Mouse (Mus musculus): ENCODE data around the gene Pqbp1. TPM values are rescaled to one million over a fixed set of nuclear protein-coding genes. Genes with fewer than 3 reads are reported as not detected.

The Pqbp1 gene
- total RNA-seq, 1 experiment = 69.9 TPM

DNA sequence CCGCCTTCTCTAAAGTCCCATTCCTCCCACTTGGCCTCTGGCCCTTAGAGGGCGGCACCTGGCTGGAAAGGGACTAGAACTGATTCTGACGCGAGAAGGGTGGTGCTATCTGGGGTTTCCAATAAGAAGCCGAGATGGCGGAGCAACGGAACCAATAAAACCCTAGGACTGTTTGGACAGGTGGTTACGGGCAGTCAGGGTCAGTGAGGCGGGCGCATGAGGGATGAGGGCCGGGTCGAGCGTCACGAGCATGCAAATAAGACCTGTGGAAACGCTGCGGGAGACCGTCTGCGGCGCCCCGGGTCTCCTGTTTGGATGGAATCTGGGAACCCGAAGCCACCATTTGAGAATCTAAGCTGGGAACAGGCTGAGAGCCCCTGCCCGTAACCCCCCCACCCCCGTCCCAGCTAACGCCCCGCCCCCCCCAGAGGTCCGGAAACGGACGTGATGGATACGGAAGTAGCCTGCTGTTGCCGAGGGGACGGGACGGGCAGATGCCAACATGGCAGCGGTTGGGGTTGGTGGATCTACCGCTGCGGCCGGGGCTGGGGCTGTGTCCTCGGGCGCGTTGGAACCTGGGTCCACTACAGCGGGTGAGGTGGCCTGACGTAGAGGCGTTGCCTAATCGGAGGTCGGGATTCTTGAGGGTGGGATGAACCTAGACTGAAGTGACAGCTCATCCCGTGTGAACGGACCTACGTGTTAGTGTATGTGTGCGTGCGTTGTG, 15.1 kb downstream of the Pqbp1 start, which contains the start of gene Slc35a2:
TSS of gene Slc35a2 (plus strand) at position 188 of the 727 bp plus-strand sequence.
- H3K27ac ChIP-seq (ENCODE audit: insufficient read depth, low read depth, low read length, poor library complexity, severe bottlenecking) = peak within 1 kb of the TSS; percentile 85
- in situ Hi-C loops (cut with MboI; ENCODE audit: low sequenced_read_pairs in 2 of 2, unreplicated experiment in 2 of 2) = no loop called here
- no peak for TF ChIP-seq CHD2 (IDR thresholded peaks at IDR 0.05; ENCODE audit: low read depth, low read length)
- no peak for TF ChIP-seq ZNF384 (IDR thresholded peaks at IDR 0.05; ENCODE audit: low read depth, low read length)
- no peak for TF ChIP-seq MAFK (IDR thresholded peaks at IDR 0.05; ENCODE audit: insufficient read depth, low read depth, low read length)
- TF ChIP-seq HCFC1 (IDR thresholded peaks at IDR 0.05; ENCODE audit: borderline replicate concordance, insufficient read depth, low read length) = no peak
- no peak for TF ChIP-seq ZC3H11A (IDR thresholded peaks at IDR 0.05; ENCODE audit: borderline replicate concordance, low read depth, low read length)
- H3K9ac ChIP-seq (ENCODE audit: insufficient read depth, low read depth, low read length, poor library complexity, severe bottlenecking) = peak within 1 kb of the TSS; percentile 70
- peaks cover 6% of the 10 kb centered on the region; the same call in 1 of the 2 replicates for H3K36me3 ChIP-seq (ENCODE audit: control insufficient read depth, insufficient read depth, low read length, poor library complexity, severe bottlenecking)
- no peak for DNase-seq (ENCODE audit: low read depth, low spot score)
- H3K4me1 ChIP-seq (ENCODE audit: control insufficient read depth in 2 of 2, insufficient read depth in 2 of 2, low read length in 2 of 2, poor library complexity in 1 of 2) = peaks cover 0 to 5% of the 10 kb centered on the region in 2 experiments; a peak in 2 of 4 replicates
- peak within 1 kb of the TSS; percentile 69 to 78 for H3K4me3 ChIP-seq (ENCODE audit: insufficient read depth in 1 of 2, low read depth in 1 of 2, low read length in 2 of 2, poor library complexity in 1 of 2, severe bottlenecking in 1 of 2)
- no peaks in the 10 kb centered on the region for H3K9me3 ChIP-seq (ENCODE audit: control insufficient read depth, insufficient read depth, low read depth, low read length)

- Histone ChIP-seq H3K9ac (ENCODE audit: insufficient read depth, low read depth, low read length, poor library complexity, severe bottlenecking) (no peak overlapping the region), H3K36me3 (ENCODE audit: control insufficient read depth, insufficient read depth, low read length, poor library complexity, severe bottlenecking) (peaks cover 7% of the 10 kb centered on the region), H3K27ac (ENCODE audit: insufficient read depth, low read depth, low read length, poor library complexity, severe bottlenecking) (no peak overlapping the region), H3K4me1 (ENCODE audit: control insufficient read depth in 2 of 2, insufficient read depth in 2 of 2, low read length in 2 of 2, poor library complexity in 1 of 2) (peaks cover 0 to 5% of the 10 kb centered on the region in 2 experiments; a peak in 2 of 4 replicates), H3K9me3 (ENCODE audit: control insufficient read depth, insufficient read depth, low read depth, low read length) (no peaks in the 10 kb centered on the region), H3K4me3 (ENCODE audit: insufficient read depth in 1 of 2, low read depth in 1 of 2, low read length in 2 of 2, poor library complexity in 1 of 2, severe bottlenecking in 1 of 2) (peak overlapping the region; percentile 1 to 88; a peak in 3 of 4 replicates)
- in situ Hi-C loops (cut with MboI; ENCODE audit: low sequenced_read_pairs in 2 of 2, unreplicated experiment in 2 of 2) = no loop called here
- TF ChIP-seq MAFK (IDR thresholded peaks at IDR 0.05; ENCODE audit: insufficient read depth, low read depth, low read length) (no peak), ZC3H11A (IDR thresholded peaks at IDR 0.05; ENCODE audit: borderline replicate concordance, low read depth, low read length) (no peak), ZNF384 (IDR thresholded peaks at IDR 0.05; ENCODE audit: low read depth, low read length) (no peak), CHD2 (IDR thresholded peaks at IDR 0.05; ENCODE audit: low read depth, low read length) (no peak), HCFC1 (IDR thresholded peaks at IDR 0.05; ENCODE audit: borderline replicate concordance, insufficient read depth, low read length) (no peak)
- no peak for DNase-seq (ENCODE audit: low read depth, low spot score)
Observed at GRCm38 (mm10) chrX:7879819-7880218, 19.2 kb downstream of the Pqbp1 start.

DNA sequence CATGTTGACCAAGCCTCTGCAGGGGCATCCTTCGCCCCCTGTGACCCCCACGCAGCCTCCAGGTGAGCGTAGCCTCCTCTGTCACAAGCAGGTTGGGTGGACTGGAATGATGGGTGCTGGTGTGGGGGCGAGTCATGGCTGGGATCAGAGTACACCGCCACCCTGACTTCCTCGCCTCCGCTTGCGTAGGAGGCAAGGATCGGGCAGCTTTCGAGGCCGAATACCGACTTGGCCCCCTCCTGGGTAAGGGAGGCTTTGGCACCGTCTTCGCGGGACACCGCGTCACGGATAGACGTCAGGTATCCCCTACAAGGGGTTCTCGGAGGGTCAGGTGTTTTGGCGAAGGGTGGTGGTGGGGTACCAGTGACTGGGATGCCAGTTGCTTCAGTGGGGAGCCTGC, 20.6 kb downstream of the Pqbp1 start:
- peaks cover 0 to 5% of the 10 kb centered on the region in 2 experiments; a peak in 2 of 4 replicates for H3K4me1 ChIP-seq (ENCODE audit: control insufficient read depth in 2 of 2, insufficient read depth in 2 of 2, low read length in 2 of 2, poor library complexity in 1 of 2)
- in situ Hi-C loops (cut with MboI; ENCODE audit: low sequenced_read_pairs in 2 of 2, unreplicated experiment in 2 of 2) = no loop called here
- H3K9ac ChIP-seq (ENCODE audit: insufficient read depth, low read depth, low read length, poor library complexity, severe bottlenecking) = peak overlapping the region; percentile 83
- H3K9me3 ChIP-seq (ENCODE audit: control insufficient read depth, insufficient read depth, low read depth, low read length) = no peaks in the 10 kb centered on the region
- peak overlapping the region; percentile 18; the same call in 1 of the 2 replicates for H3K27ac ChIP-seq (ENCODE audit: insufficient read depth, low read depth, low read length, poor library complexity, severe bottlenecking)
- H3K4me3 ChIP-seq (ENCODE audit: insufficient read depth in 1 of 2, low read depth in 1 of 2, low read length in 2 of 2, poor library complexity in 1 of 2, severe bottlenecking in 1 of 2) = peak overlapping the region; percentile 84 to 88
- TF ChIP-seq MAFK (IDR thresholded peaks at IDR 0.05; ENCODE audit: insufficient read depth, low read depth, low read length) (no peak), ZC3H11A (IDR thresholded peaks at IDR 0.05; ENCODE audit: borderline replicate concordance, low read depth, low read length) (no peak), CHD2 (IDR thresholded peaks at IDR 0.05; ENCODE audit: low read depth, low read length) (no peak), ZNF384 (IDR thresholded peaks at IDR 0.05; ENCODE audit: low read depth, low read length) (no peak), HCFC1 (IDR thresholded peaks at IDR 0.05; ENCODE audit: borderline replicate concordance, insufficient read depth, low read length) (no peak)
- no peak for DNase-seq (ENCODE audit: low read depth, low spot score)
- peaks cover 17% of the 10 kb centered on the region for H3K36me3 ChIP-seq (ENCODE audit: control insufficient read depth, insufficient read depth, low read length, poor library complexity, severe bottlenecking)

GRCm38 (mm10) chrX:7878007-7878419, 21.1 kb downstream of the Pqbp1 start, which contains the start of gene Pim2:
TSS of gene Pim2 (plus strand) at chrX:7878262.
- Histone ChIP-seq H3K27ac (ENCODE audit: insufficient read depth, low read depth, low read length, poor library complexity, severe bottlenecking) (peak within 1 kb of the TSS; percentile 18; the same call in 1 of the 2 replicates), H3K9me3 (ENCODE audit: control insufficient read depth, insufficient read depth, low read depth, low read length) (no peaks in the 10 kb centered on the region), H3K9ac (ENCODE audit: insufficient read depth, low read depth, low read length, poor library complexity, severe bottlenecking) (peak within 1 kb of the TSS; percentile 83), H3K4me3 (ENCODE audit: insufficient read depth in 1 of 2, low read depth in 1 of 2, low read length in 2 of 2, poor library complexity in 1 of 2, severe bottlenecking in 1 of 2) (peak within 1 kb of the TSS; percentile 84 to 88), H3K4me1 (ENCODE audit: control insufficient read depth in 2 of 2, insufficient read depth in 2 of 2, low read length in 2 of 2, poor library complexity in 1 of 2) (peaks cover 0 to 5% of the 10 kb centered on the region in 2 experiments; a peak in 2 of 4 replicates), H3K36me3 (ENCODE audit: control insufficient read depth, insufficient read depth, low read length, poor library complexity, severe bottlenecking) (peaks cover 19% of the 10 kb centered on the region)
- DNase-seq (ENCODE audit: low read depth, low spot score) = no peak
- TF ChIP-seq ZC3H11A (IDR thresholded peaks at IDR 0.05; ENCODE audit: borderline replicate concordance, low read depth, low read length) (no peak), ZNF384 (IDR thresholded peaks at IDR 0.05; ENCODE audit: low read depth, low read length) (no peak), MAFK (IDR thresholded peaks at IDR 0.05; ENCODE audit: insufficient read depth, low read depth, low read length) (no peak), CHD2 (IDR thresholded peaks at IDR 0.05; ENCODE audit: low read depth, low read length) (no peak), HCFC1 (IDR thresholded peaks at IDR 0.05; ENCODE audit: borderline replicate concordance, insufficient read depth, low read length) (no peak)
- in situ Hi-C loops (cut with MboI; ENCODE audit: low sequenced_read_pairs in 2 of 2, unreplicated experiment in 2 of 2) = no loop called here
